ENCODE assay signal across 8 mouse cellular contexts in the genomic region with DNA sequence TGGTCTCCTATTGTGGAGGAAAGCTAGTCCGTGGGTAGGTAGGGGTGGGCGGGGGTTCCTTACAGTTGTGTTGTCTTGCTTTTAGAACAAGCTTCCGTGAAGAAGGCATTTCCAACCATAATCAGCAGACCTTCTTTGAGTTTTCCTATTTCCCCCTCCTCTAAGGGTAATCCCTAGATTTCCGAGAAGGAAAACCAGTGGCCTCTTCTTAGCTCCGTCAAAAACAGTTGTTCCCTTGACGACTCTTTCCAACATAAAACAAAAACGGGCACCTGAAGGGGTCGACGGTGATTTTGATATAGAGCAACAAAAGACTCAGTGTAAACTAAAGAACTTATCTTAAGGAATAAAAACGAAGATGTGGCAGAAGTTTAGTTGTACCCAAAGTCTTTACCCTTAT. TPM values are rescaled to one million over a fixed set of nuclear protein-coding genes. Genes with fewer than 3 reads are reported as not detected.
DNase-seq lines count a peak whose midpoint lies in the region; ATAC-seq and TF ChIP-seq lines count a peak whose summit lies in the region.

No protein-coding gene starts in this region.

- peak overlapping the region; percentile 60 for H3K4me3 ChIP-seq in heart, postnatal 0 days (ENCODE audit: low read depth, low read length)
- H3K4me3 ChIP-seq in bone marrow, adult 2 months (replicated peaks; ENCODE audit: control insufficient read depth, low read depth, low read length): peak overlapping the region; percentile 68
- peak overlapping the region; percentile 56 for H3K4me3 ChIP-seq in hindbrain, embryonic 13.5 days
- H3K4me3 ChIP-seq in midbrain, embryonic 13.5 days (replicated peaks): peak overlapping the region; percentile 51

- H3K9ac ChIP-seq in heart, postnatal 0 days (replicated peaks; ENCODE audit: low read depth, low read length): peak overlapping the region; percentile 60
- H3K9ac ChIP-seq in hindbrain, embryonic 13.5 days: peak overlapping the region; percentile 75
- H3K9ac ChIP-seq in midbrain, embryonic 13.5 days (replicated peaks): peak overlapping the region; percentile 54

- 6% methylated on average over 10 of the region's 10 CpGs for WGBS in heart, postnatal 0 days
- WGBS in bone marrow, adult 2 months: 9% methylated on average over 10 of the region's 10 CpGs
- 5% methylated on average over 10 of the region's 10 CpGs for WGBS in hindbrain, embryonic 13.5 days
- 5% methylated on average over 10 of the region's 10 CpGs for WGBS in midbrain, embryonic 13.5 days

- H3K27ac ChIP-seq in heart, postnatal 0 days (ENCODE audit: low read depth): peak overlapping the region; percentile 91
- H3K27ac ChIP-seq in bone marrow, adult 2 months (ENCODE audit: control insufficient read depth, insufficient read depth, low read depth, low read length, poor library complexity): peak overlapping the region; percentile 90
- H3K27ac ChIP-seq in hindbrain, embryonic 13.5 days: peak overlapping the region; percentile 91
- peak overlapping the region; percentile 84 for H3K27ac ChIP-seq in midbrain, embryonic 13.5 days

- H3K4me2 ChIP-seq in heart, postnatal 0 days (ENCODE audit: low read depth, low read length): peak overlapping the region; percentile 84
- peak overlapping the region; percentile 63 for H3K4me2 ChIP-seq in hindbrain, embryonic 13.5 days
- peak overlapping the region; percentile 60 for H3K4me2 ChIP-seq in midbrain, embryonic 13.5 days (replicated peaks)

- ATAC-seq in heart, postnatal 0 days (ENCODE audit: insufficient read depth, low read depth): no peak
- ATAC-seq in hindbrain, embryonic 13.5 days (ENCODE audit: low FRiP score): no peak
- ATAC-seq in midbrain, embryonic 13.5 days: no peak

- no peak for TF ChIP-seq POLR2A in bone marrow, adult 2 months (IDR thresholded peaks at IDR 0.05; ENCODE audit: borderline replicate concordance, control insufficient read depth, low read depth, low read length)

- no peaks in the 10 kb centered on the region for H3K27me3 ChIP-seq in heart, postnatal 0 days (ENCODE audit: control insufficient read depth, insufficient read depth, low read length)
- H3K27me3 ChIP-seq in hindbrain, embryonic 13.5 days: no peaks in the 10 kb centered on the region
- no peaks in the 10 kb centered on the region for H3K27me3 ChIP-seq in midbrain, embryonic 13.5 days

- peaks cover 13% of the 10 kb centered on the region for H3K4me1 ChIP-seq in heart, postnatal 0 days (ENCODE audit: control insufficient read depth, insufficient read depth)
- H3K4me1 ChIP-seq in bone marrow, adult 2 months (ENCODE audit: control insufficient read depth, insufficient read depth, low read length): no peaks in the 10 kb centered on the region; the same call in 1 of the 2 replicates
- H3K4me1 ChIP-seq in hindbrain, embryonic 13.5 days (replicated peaks): peaks cover 21% of the 10 kb centered on the region
- H3K4me1 ChIP-seq in midbrain, embryonic 13.5 days (replicated peaks): peaks cover 22% of the 10 kb centered on the region

- peak; percentile 29 for DNase-seq in heart, postnatal 0 days (ENCODE audit: low spot score)
- DNase-seq in heart, adult 8-10 months (ENCODE audit: low spot score): no peak
- DNase-seq in urinary bladder, postnatal 10 days (ENCODE audit: low spot score): no peak
- DNase-seq in thymus, postnatal 10 days (ENCODE audit: low spot score in 2 of 2): no peak
- DNase-seq in layer of hippocampus, postnatal 25 days (ENCODE audit: extremely low spot score in 1 of 2, low spot score in 1 of 2): no peak

- TF ChIP-seq CTCF in heart, postnatal 0 days (IDR thresholded peaks at IDR 0.05; ENCODE audit: low read depth): no peak
- TF ChIP-seq CTCF in bone marrow, adult 2 months (IDR thresholded peaks at IDR 0.05; ENCODE audit: control insufficient read depth, insufficient read depth, low read length): no peak

- no peaks in the 10 kb centered on the region for H3K36me3 ChIP-seq in heart, postnatal 0 days (replicated peaks; ENCODE audit: control insufficient read depth, insufficient read depth, low read length)
- no peaks in the 10 kb centered on the region for H3K36me3 ChIP-seq in hindbrain, embryonic 13.5 days
- no peaks in the 10 kb centered on the region for H3K36me3 ChIP-seq in midbrain, embryonic 13.5 days

- no peak for TF ChIP-seq EP300 in heart, postnatal 0 days (IDR thresholded peaks at IDR 0.05; ENCODE audit: low read depth)

- H3K9me3 ChIP-seq in heart, postnatal 0 days (replicated peaks; ENCODE audit: control insufficient read depth, low read length): no peaks in the 10 kb centered on the region
- no peaks in the 10 kb centered on the region for H3K9me3 ChIP-seq in hindbrain, embryonic 13.5 days
- no peaks in the 10 kb centered on the region for H3K9me3 ChIP-seq in midbrain, embryonic 13.5 days

RNA-seq across cellular contexts. Expression of a gene that starts 5.0 kb away (rescaled TPM):
- total RNA-seq in heart, postnatal 0 days (2014; rRNA removed; ENCODE audit: low replicate concordance): 12.1 and 23.2 TPM in 2 replicates
- 45.7 and 45.9 TPM in 2 replicates for polyA plus RNA-seq in heart, postnatal 0 days (2015; fragmentation: Nextera tagmentation; extraction: Ambion mirVana)
- total RNA-seq in heart, adult 8-10 months (2022): 10 to 100 TPM; 18.9 to 22.6 (median 20.7) TPM
- 28.9 and 43.5 TPM in 2 replicates for polyA plus RNA-seq in bone marrow, adult 2 months (2011; ENCODE audit: insufficient read depth, insufficient read length, low replicate concordance, missing spikeins)
- 90.8 and 98.8 TPM in 2 replicates for polyA plus RNA-seq in hindbrain, embryonic 13.5 days (2015; fragmentation: Nextera tagmentation; extraction: Ambion mirVana)
- 97.3 and 103 TPM in 2 replicates for polyA plus RNA-seq in midbrain, embryonic 13.5 days (2015; fragmentation: Nextera tagmentation; extraction: Ambion mirVana)
- total RNA-seq in layer of hippocampus, postnatal 25 days (2021): 10 to 100 TPM; 41.3 to 43.3 TPM

RNA-seq across cellular contexts. Expression of a gene that starts 10.0 kb away (rescaled TPM):
- 115 and 155 TPM in 2 replicates for total RNA-seq in heart, postnatal 0 days (2014; rRNA removed; ENCODE audit: low replicate concordance)
- polyA plus RNA-seq in heart, postnatal 0 days (2015; fragmentation: Nextera tagmentation; extraction: Ambion mirVana): 32.4 and 35.6 TPM in 2 replicates
- 10 to 100 TPM; 33.7 to 39.7 (median 39.6) TPM for total RNA-seq in heart, adult 8-10 months (2022)
- 48.1 and 48.4 TPM in 2 replicates for polyA plus RNA-seq in bone marrow, adult 2 months (2011; ENCODE audit: insufficient read depth, insufficient read length, low replicate concordance, missing spikeins)
- 26.0 and 28.5 TPM in 2 replicates for polyA plus RNA-seq in hindbrain, embryonic 13.5 days (2015; fragmentation: Nextera tagmentation; extraction: Ambion mirVana)
- polyA plus RNA-seq in midbrain, embryonic 13.5 days (2015; fragmentation: Nextera tagmentation; extraction: Ambion mirVana): 23.9 and 27.8 TPM in 2 replicates
- total RNA-seq in layer of hippocampus, postnatal 25 days (2021): 10 to 100 TPM; 49.1 to 50.3 TPM

RNA-seq across cellular contexts. Expression of a gene that starts 10.3 kb away (rescaled TPM):
- total RNA-seq in heart, postnatal 0 days (2014; rRNA removed; ENCODE audit: low replicate concordance): not detected in 2 replicates
- polyA plus RNA-seq in heart, postnatal 0 days (2015; fragmentation: Nextera tagmentation; extraction: Ambion mirVana): 0.55 and 1.9 TPM in 2 replicates
- 1 to 10 TPM in 1 of 4 experiments, under 1 TPM in 3; 0.63 to 1.3 (median 0.77) TPM for total RNA-seq in heart, adult 8-10 months (2022)
- not detected in 2 replicates for polyA plus RNA-seq in bone marrow, adult 2 months (2011; ENCODE audit: insufficient read depth, insufficient read length, low replicate concordance, missing spikeins)
- polyA plus RNA-seq in hindbrain, embryonic 13.5 days (2015; fragmentation: Nextera tagmentation; extraction: Ambion mirVana): 0.81 and 1.4 TPM in 2 replicates
- 0.72 and 1.5 TPM in 2 replicates for polyA plus RNA-seq in midbrain, embryonic 13.5 days (2015; fragmentation: Nextera tagmentation; extraction: Ambion mirVana)
- total RNA-seq in layer of hippocampus, postnatal 25 days (2021): 1 to 10 TPM; 1.1 to 1.3 TPM
